Mouse (Mus musculus) thymus, postnatal 25 days (tissue): Measurements from ENCODE around the gene Cdh22.
A peak's percentile ranks its signal among the peaks of the same experiment; 100 is the strongest.

Experiments used
- DNase-seq: peaks from one replicate; pipeline ENCODE4 v3.0.0; 2022

Cdh22 gene

GRCm38 (mm10) chr2:165205486-165205885, 29.2 kb downstream of the Cdh22 start:
- DNase-seq = no peak

- no peak for DNase-seq
Observed at GRCm38 (mm10) chr2:165204931-165205330, 29.7 kb downstream of the Cdh22 start.

- DNase-seq = no peak
Observed at GRCm38 (mm10) chr2:165201761-165202751, 32.6 kb downstream of the Cdh22 start.

GRCm38 (mm10) chr2:165197546-165197945, 37.1 kb downstream of the Cdh22 start:
- no peak for DNase-seq

- DNase-seq = no peak
Observed at GRCm38 (mm10) chr2:165195411-165196182, 39.1 kb downstream of the Cdh22 start.

- DNase-seq = no peak
Observed at GRCm38 (mm10) chr2:165191483-165191882, 43.2 kb downstream of the Cdh22 start.

GRCm38 (mm10) chr2:165189546-165189945, 45.1 kb downstream of the Cdh22 start:
- DNase-seq = no peak

GRCm38 (mm10) chr2:165187648-165188380, 46.8 kb downstream of the Cdh22 start:
- DNase-seq = no peak

- no peak for DNase-seq
Observed at GRCm38 (mm10) chr2:165184015-165184633, 50.5 kb downstream of the Cdh22 start.

- no peak for DNase-seq
Observed at GRCm38 (mm10) chr2:165182085-165182976, 52.3 kb downstream of the Cdh22 start.

GRCm38 (mm10) chr2:165179231-165179630, 55.4 kb downstream of the Cdh22 start:
- DNase-seq = no peak

GRCm38 (mm10) chr2:165176965-165177364, 57.7 kb downstream of the Cdh22 start:
- no peak for DNase-seq

GRCm38 (mm10) chr2:165166664-165167435, 67.8 kb downstream of the Cdh22 start:
- DNase-seq = peak; percentile 10

- DNase-seq = no peak
Observed at GRCm38 (mm10) chr2:165162221-165162620, 72.4 kb downstream of the Cdh22 start.

GRCm38 (mm10) chr2:165160466-165160865, 74.2 kb downstream of the Cdh22 start:
- DNase-seq = no peak

- DNase-seq = peak; percentile 12
Observed at GRCm38 (mm10) chr2:165159055-165159688, 75.5 kb downstream of the Cdh22 start.

- no peak for DNase-seq
Observed at GRCm38 (mm10) chr2:165158317-165158716, 76.3 kb downstream of the Cdh22 start.

GRCm38 (mm10) chr2:165157900-165158299, 76.8 kb downstream of the Cdh22 start:
- no peak for DNase-seq

- DNase-seq = no peak
Observed at GRCm38 (mm10) chr2:165153006-165153405, 81.6 kb downstream of the Cdh22 start.

GRCm38 (mm10) chr2:165149741-165150140, 84.9 kb downstream of the Cdh22 start:
- DNase-seq = no peak
